Mouse (Mus musculus) activated CD4-positive, CD25-positive, alpha-beta regulatory T cell, adult 4 months (primary cell): ENCODE measurements around the gene Ranbp3. TPM values are rescaled to one million over a fixed set of nuclear protein-coding genes. Genes with fewer than 3 reads are reported as not detected.

ENCODE experiments used
- ATAC-seq: one replicate; pipeline ENCODE4 v1.8.0; 2017
- polyA plus RNA-seq, 2 experiments: library from polyadenylated mRNA; unstranded; fragments of 100-300 nt; shearing (Covaris generic); gene quantifications; one replicate each; pipeline ENCODE4 v1.2.1; 2017

Ranbp3 gene
- polyA plus RNA-seq, 2 experiments from 2014 or later, result 40.5 to 56.7 TPM

DNA sequence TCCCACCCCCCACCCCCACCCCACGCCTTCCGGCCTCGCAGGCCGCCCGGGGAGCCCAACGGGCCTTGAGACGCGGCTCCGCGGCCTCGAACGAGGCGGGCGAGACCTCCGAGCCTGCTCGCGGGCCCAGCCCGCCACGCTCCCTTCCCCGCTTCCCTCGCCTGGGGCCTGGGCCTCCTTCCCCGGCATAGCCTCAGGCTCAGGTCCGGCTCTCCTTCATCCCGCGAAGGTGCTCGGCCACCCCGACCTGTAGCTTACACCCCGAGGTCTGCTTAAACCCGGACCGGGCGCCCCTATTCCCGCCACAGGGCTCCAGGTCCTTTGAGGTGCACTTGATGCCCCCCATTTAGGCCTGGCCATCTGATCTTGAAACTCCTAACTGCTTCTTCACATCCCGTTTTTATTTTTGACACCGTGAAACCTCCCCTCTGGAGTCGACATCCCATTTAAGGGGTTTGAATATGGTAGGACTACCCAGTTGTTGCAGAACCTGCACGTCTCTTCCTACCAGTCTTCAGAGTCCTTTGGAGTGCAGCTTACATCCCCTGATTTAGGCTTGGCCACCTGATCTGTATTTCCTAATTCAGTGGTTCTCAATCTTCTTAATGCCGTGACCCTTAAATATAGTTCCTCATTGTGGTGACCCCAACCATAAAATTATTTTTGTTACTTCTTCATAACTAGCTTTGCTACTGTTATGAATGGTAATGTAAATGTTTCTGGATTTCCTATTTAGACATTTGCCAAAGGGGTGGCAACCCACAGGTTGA lies 738 bp downstream of the Ranbp3 start:
- no peak for ATAC-seq

DNA sequence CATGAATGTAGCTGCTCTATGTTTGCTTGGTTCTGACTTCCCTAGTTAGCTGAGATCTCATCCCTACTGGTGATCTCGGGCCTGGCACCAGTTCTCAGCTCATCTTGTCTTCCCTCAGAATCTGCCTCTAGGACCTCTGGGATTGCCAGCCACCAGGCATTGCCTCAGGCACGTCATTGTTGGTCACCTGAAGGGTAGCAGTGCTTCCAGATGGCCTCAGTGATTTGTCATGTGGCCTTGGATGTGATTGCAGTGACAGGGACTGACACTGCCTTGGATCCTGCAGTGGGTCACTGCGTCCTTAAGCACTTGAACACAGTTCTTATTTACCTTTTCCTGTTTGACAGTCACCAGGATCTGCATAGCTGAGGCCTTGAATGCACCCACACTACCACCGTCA lies 8.7 kb downstream of the Ranbp3 start:
- ATAC-seq, result no peak

DNA sequence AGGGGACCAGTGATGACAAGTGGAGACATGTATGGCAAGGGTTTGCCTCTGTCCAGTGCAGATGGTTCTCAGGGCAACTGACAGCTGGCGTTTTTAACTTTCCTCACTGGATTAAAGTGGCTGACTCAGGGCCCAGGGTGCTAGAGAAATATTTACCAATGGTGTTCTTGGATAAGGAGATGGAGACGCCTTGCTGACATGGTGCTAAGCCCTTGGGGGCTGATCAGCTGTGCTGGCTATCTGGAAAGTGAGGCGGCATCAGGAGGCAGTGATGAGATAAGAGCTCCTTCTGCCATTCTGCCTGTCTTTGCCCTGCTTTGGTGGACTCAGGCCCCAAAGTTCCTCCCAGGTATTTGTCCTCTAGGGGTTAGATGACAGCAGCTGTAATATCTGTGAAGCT lies 9.8 kb downstream of the Ranbp3 start:
- no peak for ATAC-seq

DNA sequence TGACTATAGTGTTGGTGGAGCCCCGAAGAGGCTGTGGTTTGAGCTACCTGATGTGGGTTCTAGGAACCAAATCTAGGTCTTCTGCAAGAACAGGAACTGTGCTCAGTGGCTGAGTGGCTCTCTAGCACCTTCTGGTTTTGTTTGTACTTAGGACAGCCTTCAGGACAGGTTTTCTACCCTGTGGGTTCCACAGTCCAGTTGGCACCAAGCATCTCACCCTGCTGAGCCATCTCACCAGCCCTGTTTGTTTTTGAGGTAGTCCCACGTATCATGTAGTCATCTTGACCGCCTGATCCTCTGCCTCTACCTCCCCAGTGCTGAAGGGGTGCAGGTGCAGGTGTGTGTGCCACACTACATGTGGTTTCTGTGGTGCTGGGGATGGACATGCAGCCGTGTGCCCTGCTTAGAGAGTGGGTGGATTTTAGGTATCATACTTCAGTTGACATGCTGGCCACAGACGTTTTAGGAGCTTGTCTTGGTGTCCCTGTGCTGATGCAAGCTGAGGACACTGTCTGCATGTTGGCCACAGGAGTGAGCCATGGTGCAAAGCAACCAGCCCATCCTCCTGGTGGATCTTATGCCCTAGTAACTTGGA lies 10.5 kb downstream of the Ranbp3 start:
- no peak for ATAC-seq

DNA sequence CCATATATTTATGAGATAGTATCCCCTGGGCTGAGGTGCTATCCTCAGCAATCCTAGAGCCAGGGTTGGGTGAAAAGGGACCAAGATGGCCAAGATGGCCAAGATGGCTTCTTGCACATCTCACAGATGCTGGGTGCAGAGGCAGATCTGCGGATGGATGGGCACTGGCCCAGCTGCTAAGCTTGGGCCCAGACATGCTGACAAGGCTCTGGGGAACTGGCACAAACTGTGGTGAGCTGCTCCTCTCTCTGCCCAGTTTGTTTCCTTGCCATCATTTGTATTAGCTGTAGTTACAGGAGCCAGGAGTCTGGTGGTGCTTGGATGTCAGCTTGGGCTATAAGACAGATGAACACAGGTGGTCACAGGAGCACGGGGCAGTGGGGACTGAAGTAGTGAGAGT lies 11.6 kb downstream of the Ranbp3 start:
- no peak for ATAC-seq

DNA sequence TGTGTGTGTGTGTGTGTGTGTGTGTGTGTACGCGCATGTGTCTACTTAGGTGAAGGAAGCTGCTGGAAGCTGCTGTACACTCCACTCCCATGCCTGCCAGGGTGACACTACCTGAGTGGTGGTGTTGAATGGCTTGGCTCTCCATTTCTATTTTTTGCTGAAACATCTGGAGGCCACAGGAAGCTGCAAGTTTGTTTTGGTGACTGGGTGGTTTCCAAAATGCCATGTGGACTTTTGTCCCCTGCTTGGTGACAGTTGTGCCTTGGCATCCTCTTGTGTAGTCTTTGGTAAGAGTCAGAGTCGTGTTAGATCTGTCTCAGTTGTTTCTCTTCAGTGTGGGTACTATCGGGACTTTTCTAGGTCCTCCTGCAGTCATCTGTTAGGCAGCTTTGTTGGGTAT lies 13.7 kb downstream of the Ranbp3 start:
- no peak for ATAC-seq

DNA sequence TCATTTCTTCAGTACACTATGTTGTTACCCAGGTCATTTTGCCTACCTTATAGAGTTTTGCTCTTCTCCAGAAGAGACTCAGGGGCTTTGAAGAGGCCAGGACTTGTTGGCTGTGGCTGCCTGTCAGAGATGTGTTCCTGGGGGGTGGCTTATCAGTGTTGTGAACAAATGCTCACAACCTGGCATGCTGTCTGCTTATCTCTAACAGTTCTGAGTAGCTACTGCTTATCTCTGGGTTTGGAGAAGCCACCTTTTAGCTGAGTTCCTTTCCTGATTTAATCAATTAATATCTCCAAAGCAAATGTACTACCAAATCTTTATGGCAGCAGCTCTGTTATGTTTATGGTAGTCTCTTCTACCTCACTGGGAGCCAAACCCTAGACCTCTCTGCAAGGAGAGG lies 15.0 kb downstream of the Ranbp3 start:
- ATAC-seq, result no peak

DNA sequence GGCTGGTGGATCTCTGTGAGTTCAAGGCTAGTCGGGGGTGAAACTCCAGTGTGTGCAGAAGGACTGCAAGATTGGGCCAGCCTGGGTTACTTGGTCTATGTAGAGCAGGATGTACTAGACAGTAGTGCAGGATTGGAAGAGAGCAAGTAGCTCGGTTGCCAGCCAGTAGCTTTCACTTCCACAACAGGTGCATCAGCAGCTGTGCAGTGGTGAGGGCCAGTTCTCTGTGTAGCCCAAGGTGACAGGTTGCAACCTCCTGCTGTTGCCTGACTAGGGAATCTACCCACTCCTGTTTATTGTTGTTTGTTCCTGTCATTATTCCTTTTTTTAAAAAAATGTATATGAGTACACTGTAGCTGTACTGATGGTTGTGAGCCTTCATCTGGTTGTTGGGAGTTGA lies 15.6 kb downstream of the Ranbp3 start:
- ATAC-seq, result no peak

DNA sequence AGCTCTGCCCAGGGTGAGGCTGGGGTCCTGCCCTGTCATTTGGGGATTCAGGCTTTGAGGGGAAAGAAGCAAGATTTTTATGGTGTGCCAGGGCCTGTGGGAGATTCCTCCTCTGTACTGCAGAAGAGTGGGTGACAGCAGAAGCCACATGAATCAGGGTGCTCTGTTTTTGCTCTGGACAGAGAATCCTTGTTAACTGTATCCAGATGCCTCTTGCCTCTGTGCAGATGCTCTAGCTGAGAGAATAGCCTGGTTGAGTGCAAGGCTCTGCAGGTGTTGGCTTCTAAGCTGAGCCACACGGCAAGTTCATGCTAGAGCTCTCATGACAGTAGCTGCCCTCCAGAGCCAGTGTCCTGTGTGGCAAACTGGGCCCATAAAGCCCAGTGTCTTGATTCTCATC lies 20.3 kb downstream of the Ranbp3 start:
- ATAC-seq, result no peak

DNA sequence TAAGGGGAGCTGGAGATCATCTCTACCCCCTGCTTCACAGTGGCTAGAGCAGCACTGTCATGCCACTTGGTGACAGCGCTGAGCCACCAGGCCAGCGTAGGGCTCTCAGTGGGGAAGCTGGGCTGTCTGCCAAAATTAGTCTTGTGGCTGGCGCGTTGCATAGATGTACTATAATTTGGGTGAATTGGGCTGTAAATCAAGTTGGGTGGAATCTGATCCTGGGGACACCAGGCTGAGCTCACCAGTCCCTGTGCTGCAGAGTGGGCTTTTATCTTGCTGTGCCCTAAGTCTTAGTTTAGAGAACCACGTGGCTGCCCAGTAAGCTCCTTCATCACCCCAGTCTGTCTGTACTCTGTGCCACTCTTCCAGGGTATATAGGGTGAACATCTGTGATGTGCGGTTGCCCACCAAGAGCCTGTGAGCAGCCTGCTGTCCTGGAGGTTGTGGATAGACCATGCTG lies 20.8 kb downstream of the Ranbp3 start:
- ATAC-seq, result no peak

DNA sequence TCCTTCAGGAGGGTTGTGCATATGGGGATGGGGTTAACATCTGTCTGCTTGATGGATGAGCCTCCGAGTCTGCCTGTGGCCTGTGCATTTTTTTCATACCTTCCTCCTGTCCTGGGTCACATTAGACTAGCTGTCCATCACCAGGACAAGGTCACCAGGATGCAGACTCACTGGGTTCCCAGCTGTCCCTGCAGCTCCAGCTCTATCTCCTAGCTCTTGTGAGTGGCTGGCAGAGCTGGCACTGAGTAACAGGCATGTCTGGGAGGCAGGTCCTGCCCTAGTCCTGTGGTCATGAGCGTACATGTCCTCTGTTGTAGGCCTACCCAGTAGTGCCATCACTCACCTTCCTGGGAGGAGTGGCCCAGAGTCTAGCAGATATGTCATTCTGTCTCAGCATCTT lies 27.4 kb downstream of the Ranbp3 start:
- no peak for ATAC-seq

DNA sequence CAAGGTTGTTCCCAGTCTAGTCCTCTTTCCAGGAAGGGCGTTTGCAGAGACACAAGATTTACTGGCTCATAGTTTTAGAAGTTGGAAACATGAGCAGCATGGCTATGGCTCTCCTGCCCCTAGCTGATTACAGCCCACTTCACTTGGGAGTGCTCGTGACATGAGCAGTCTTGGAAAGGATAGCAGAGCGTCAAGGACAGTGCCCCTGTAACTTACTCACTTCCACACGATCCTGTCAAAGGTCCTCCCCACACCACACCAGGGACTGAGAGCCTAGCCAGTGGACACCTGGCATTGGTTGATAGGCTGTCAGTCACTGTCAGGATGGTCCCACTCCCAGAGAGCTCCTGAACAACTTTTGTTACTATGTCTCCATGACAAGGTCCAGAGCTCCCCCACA lies 29.9 kb downstream of the Ranbp3 start:
- no peak for ATAC-seq

DNA sequence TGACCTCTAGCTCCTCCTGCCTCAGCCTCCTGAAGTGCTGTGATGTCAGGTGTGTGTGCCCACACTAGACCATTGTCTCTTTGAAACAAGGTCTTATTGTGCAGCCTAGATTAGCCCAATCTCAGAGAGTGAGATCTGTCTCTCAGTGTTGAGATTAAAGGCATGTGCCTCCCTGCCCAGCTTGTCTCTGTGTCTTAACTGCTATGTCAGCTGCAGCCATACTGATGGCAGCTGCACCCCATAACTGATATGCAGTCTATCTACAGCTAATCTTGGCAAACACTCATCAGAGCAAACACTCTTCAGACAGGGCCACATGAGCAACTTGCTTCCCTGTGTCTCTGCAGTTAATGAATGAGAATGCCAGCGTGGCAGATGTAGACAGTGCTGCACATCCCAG lies 33.4 kb downstream of the Ranbp3 start:
- no peak for ATAC-seq

DNA sequence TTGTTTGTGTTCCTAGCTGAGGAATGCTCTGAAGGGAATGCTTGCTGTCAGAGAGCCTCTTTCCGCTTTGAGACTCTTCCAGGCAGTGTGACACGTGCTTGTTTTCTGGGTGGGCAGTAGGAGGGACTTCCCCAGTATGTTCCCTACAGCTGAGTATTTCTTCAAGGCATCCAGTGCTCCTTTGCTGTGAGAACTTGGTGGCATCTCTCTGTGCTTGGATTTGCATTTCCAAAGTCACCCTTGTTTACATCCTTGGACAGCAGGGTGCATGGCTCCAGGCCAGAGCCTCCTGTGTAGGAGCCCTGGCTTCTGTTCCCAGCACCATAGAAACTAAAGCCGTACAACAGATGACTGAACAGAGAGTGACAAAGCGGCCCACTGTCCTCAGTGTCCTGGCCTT lies 35.6 kb downstream of the Ranbp3 start:
- ATAC-seq, result no peak

DNA sequence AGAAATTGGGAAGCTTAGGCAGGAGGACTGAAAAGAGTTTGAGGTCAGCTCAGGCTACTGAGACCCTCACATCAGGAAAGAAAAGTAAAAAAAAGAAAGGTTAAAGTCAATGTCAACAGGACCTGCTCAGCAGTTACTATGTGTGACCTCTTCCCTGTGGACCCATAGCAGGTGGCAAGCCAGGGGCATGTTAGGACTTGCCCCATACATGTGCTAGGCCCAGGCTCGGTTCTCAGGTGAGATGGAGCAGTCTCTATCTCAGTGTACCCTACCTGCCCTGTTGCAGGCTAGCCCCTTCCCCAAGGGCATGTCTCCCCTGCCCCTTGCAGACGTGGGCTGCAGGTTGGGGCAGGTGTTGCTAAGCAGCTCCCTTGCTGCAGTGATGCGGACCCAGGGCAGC lies 36.6 kb downstream of the Ranbp3 start:
- no peak for ATAC-seq

DNA sequence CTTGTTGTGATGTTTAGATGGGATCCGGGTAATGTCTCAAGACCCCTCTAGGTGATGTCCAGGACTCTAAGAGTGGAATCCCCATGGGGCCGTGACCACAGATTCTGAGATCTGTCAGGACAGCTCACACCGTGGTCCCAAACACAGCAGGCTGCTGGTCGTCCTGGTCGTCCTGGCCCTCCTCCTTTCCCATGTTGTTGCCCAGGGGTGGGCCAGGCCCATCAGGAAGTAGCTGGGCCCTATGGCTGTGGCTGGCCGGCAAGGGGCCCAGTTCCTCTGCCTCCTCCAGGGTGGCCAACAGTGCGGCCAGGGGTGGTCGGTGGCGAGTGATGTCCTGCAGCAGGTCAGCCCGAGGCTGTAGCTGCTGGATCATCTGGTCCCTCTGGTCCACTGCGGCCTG lies 42.3 kb downstream of the Ranbp3 start:
- no peak for ATAC-seq

DNA sequence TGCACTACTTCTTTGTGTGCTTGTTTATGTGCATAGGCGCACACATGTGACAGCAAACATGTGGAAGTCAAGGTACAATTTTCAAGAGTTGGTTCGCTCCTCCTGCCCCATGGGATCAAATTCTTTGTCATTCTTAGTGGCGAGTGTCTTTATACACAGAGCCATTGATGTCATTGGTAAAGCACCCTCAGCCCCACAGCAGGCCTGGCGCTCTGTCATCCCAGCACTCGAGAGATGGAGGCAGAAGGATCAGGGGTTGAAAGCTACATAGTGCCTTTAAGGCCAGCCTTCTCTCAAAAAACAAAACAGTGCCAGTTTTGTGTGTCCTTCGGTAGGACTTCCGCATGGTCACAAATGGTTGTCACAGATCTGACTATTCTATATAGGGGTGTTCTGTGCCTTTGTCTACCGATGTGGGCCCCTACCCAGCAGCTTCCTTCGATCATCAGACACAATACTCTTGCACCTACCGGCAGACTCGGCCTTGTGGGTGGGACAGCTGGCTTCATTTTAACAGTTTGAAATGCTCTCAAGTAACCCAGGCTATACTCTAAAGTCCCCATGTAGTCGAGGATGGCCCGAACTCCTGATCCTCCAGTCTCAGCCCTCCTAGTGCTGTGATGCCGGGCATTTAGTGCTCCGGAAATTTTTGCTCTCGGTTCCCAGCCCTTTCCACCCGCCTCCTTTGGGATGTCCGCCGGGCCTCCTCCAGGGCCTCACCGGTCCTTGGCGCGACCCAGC lies 43.0 kb downstream of the Ranbp3 start:
- ATAC-seq, result no peak

DNA sequence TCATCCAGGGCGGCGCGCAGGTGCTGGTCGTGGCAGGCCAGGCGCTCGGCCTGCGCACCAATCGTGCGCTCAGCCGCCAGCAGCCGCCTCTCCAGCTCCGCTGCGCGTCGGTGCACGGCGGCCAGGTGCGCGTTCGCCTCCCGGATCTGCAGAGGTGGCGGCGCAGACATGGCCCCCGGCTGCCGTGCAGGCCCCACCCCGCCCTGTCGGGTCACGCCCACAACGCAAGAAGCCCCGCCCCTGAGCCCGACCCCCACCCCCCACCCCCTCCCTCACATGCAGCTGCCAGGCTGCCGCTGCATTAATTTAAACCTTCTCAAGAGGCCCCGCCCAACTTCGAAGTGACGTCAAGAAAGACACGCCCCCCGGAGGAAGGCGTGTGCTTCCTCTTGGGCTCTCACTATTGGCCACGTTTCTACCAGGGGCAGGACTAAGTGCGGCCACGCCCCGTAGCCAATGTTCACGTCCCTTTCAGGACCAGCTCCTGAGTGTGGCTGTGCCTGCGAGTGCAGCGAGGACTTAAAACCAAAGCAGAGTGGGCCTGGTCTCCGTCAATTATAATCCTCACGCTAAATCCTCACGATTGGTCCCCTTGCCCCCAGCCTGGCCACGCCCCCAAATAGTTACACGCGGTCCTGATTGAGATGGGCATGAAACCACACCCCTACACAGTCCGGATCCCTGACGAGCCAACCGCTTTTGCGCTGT lies 43.7 kb downstream of the Ranbp3 start:
- peak; percentile 91 for ATAC-seq

DNA sequence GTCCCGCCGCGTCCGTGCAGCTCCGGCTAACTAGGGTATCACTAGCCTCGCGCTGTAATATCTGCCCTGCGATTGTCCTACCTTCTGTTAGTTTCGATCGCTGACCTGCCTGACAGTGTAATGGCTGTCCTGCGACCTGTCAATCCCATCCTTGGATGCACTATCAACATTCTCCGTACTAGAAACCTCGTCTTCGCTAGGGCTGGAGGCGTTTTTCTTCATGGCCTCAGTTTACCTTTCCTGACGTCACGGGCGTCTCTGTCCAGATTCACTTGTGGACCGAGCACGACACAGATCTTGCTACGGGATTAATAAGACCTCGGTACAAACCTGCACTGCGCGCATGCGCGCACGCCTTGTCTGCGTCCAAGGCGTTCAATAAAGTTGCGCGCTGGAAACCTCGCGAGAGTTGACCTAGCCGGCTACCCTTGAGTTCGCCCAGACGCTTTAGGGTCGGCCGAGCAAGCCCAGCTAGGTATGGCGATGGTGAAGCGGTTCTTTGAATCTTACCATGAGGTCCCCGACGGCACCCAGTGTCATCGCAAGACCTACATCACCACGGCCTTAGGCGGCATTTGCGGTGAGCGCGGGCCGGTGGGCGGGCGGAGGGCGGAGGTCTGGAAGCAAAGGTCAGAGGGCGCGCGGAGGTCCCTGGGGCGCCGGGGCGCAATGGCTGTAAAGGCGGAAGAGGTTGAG lies 44.4 kb downstream of the Ranbp3 start, which contains the start of the genes Ndufa11 and Vmac:
TSS of gene Ndufa11 (plus strand) at position 405 of the 696 bp plus-strand sequence.
TSS of gene Vmac (minus strand) at position 660 of the 696 bp plus-strand sequence.
- peak; percentile 32 for ATAC-seq

DNA sequence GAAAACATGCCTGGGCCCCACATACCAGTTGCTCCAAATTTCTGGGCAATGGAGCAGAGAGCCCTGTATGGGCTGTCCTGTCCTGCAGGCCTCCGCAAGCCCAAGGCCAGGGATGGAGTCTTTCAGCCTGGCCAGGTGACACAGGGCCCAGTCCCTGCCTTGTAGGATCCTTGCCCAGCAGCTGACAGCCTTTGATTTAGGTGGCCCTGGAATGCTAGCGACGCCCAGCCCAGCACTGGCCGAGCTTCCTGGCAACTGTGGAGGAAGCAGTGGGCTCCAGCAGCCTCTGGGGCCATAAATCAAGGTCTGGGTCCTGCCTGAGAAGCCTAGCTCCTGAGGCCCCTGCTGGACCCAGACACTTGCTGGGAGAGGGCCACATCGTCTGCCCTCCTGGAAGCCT lies 49.3 kb downstream of the Ranbp3 start:
- no peak for ATAC-seq

DNA sequence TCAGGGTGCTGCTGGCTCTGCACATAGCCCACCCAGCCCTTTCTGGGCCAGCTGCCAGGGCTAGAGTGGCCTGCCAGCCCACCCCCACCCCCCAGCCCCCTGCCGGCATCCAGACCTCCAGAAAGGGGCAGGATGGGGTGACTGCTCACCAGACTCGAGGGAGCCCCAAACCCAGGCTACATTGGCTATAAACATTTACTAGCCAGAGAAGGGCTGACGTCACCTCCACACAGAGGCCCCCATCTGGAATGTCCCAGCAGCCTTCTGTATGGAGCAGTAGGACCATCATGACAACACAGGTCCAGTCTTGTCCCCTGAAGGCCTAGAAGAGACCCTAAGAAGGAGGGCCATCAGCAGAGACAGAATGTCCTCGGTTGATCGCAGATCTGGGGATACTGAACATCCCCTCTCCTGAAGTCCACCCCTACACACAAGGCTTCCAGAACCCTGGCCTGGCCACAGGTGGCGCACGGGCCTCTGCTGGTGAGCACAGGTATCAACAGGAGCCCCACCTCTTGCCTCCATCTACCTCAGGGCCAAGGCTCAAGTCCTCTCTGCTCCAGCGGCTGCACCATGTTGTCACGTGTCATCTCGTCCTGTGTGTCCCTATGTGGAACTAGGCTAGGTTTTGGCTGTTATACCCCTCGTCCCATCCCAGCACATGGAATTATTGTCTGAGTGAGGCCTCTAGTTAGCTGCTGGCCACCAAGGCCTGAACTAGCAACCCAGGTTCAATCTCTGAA lies 50.5 kb downstream of the Ranbp3 start:
- no peak for ATAC-seq
